Comparison of ENCODE assay signal across 9 mouse cellular contexts in genomic region chr2:180120292-180120761, GRCm38 (mm10). TPM values are rescaled to one million over a fixed set of nuclear protein-coding genes. Genes with fewer than 3 reads are reported as not detected.
DNase-seq lines count a peak whose midpoint lies in the region; ATAC-seq and TF ChIP-seq lines count a peak whose summit lies in the region.
"Had no signal": no experiment of that assay in that cellular context is flagged by ENCODE, and none has a peak within 500 bp of the region (broad histone marks: within the 10 kb centered on the region; RNA-seq: fewer than 3 reads in every experiment).

No protein-coding gene starts in this region.

- DNase-seq in gastrocnemius, adult 2 months = no peak
- DNase-seq in gastrocnemius, postnatal 25 days = no peak
- peak; percentile 27 for DNase-seq in CD4-positive helper T cell, adult 2 months (ENCODE audit: low read depth, low spot score)
- DNase-seq in adrenal gland, adult 8-10 months = no peak
- DNase-seq in thymus, adult 18-20 months = no peak
- no peak for DNase-seq in thymus, postnatal 14 days

- peak overlapping the region; percentile 98 for H3K4me3 ChIP-seq in gastrocnemius, adult 2 months
- H3K4me3 ChIP-seq in macrophage (ENCODE audit: inconsistent target) = peak overlapping the region; percentile 41

- ATAC-seq in granulocyte monocyte progenitor cell, adult 5-6 weeks (replicated peaks; ENCODE audit: poor library complexity, severe bottlenecking) = peak; percentile 23

- intact Hi-C loops in gastrocnemius, adult 2 months (cut with DNase I) = no loop called here

- TF ChIP-seq CTCF in gastrocnemius, adult 2 months (IDR thresholded peaks at IDR 0.05) = no peak

- H3K27ac ChIP-seq in gastrocnemius, adult 2 months = peak overlapping the region; percentile 94
- no peak overlapping the region for H3K27ac ChIP-seq in macrophage

- WGBS in macrophage (ENCODE audit: missing documents) = 5% methylated on average over 4 of the region's 5 CpGs

- no peaks in the 10 kb centered on the region for H3K36me3 ChIP-seq in macrophage (ENCODE audit: inconsistent target)

- H3K79me2 ChIP-seq in macrophage (ENCODE audit: inconsistent target) = peaks cover 54% of the 10 kb centered on the region; the same call in 1 of the 2 replicates

RNA-seq across cellular contexts. Expression of gene Osbpl2, which starts 1.2 kb away (rescaled TPM):
- 10 to 100 TPM; 16.3 to 18.6 TPM for total RNA-seq in gastrocnemius, adult 2 months (2021)
- total RNA-seq in gastrocnemius, postnatal 25 days (2021) = 10 to 100 TPM; 15.4 to 16.0 TPM
- total RNA-seq in granulocyte monocyte progenitor cell, adult 5-6 weeks (2014; fragmentation: Nextera tagmentation) = 35.1 and 35.9 TPM in 2 replicates
- total RNA-seq in granulocyte monocyte progenitor cell, adult 5-6 weeks (2017) = 27.3 and 32.2 TPM in 2 replicates
- 10 to 100 TPM in 19 of 26 experiments, 1 to 10 TPM in 7; 4.9 to 39.6 (median 30.8) TPM for total RNA-seq in macrophage (2018; cell fraction: chromatin; rRNA removed)
- total RNA-seq in macrophage (2018; cell fraction: cytosol; rRNA removed) = 10 to 100 TPM; 12.1 to 27.0 (median 22.8) TPM
- 10 to 100 TPM in 21 of 26 experiments, 1 to 10 TPM in 5; 4.2 to 29.3 (median 19.0) TPM for total RNA-seq in macrophage (2018; cell fraction: nucleus; rRNA removed)
- polyA plus RNA-seq in macrophage (2018) = 18.2 to 41.4 TPM (median 20.2 TPM) in 3 replicates
- total RNA-seq in adrenal gland, adult 8-10 months (2022) = 10 to 100 TPM; 41.8 to 61.6 (median 48.6) TPM

RNA-seq across cellular contexts. Expression of gene Hrh3, which starts 16.0 kb away (rescaled TPM):
- total RNA-seq in gastrocnemius, adult 2 months (2021) = not detected
- not detected for total RNA-seq in gastrocnemius, postnatal 25 days (2021)
- not detected in 2 replicates for total RNA-seq in granulocyte monocyte progenitor cell, adult 5-6 weeks (2014; fragmentation: Nextera tagmentation)
- not detected in 2 replicates for total RNA-seq in granulocyte monocyte progenitor cell, adult 5-6 weeks (2017)
- not detected for total RNA-seq in macrophage (2018; cell fraction: chromatin; rRNA removed)
- total RNA-seq in macrophage (2018; cell fraction: cytosol; rRNA removed) = not detected
- not detected for total RNA-seq in macrophage (2018; cell fraction: nucleus; rRNA removed)
- polyA plus RNA-seq in macrophage (2018) = not detected in 3 replicates
- under 1 TPM; 0.17 to 0.89 (median 0.27) TPM for total RNA-seq in adrenal gland, adult 8-10 months (2022)
- polyA plus RNA-seq: C2C12 had no signal

RNA-seq across cellular contexts. Expression of gene Mtg2, which starts 49.9 kb away (rescaled TPM):
- total RNA-seq in gastrocnemius, adult 2 months (2021) = 10 to 100 TPM; 13.0 to 17.4 TPM
- total RNA-seq in gastrocnemius, postnatal 25 days (2021) = 10 to 100 TPM; 12.5 to 13.2 TPM
- 15.8 and 17.7 TPM in 2 replicates for total RNA-seq in granulocyte monocyte progenitor cell, adult 5-6 weeks (2014; fragmentation: Nextera tagmentation)
- total RNA-seq in granulocyte monocyte progenitor cell, adult 5-6 weeks (2017) = 13.1 and 19.1 TPM in 2 replicates
- 10 to 100 TPM in 22 of 26 experiments, 1 to 10 TPM in 4; 6.4 to 51.4 (median 22.7) TPM for total RNA-seq in macrophage (2018; cell fraction: chromatin; rRNA removed)
- total RNA-seq in macrophage (2018; cell fraction: cytosol; rRNA removed) = 10 to 100 TPM in 8 of 26 experiments, 1 to 10 TPM in 18; 4.2 to 12.7 (median 8.8) TPM
- 10 to 100 TPM in 17 of 26 experiments, 1 to 10 TPM in 9; 4.5 to 32.6 (median 13.0) TPM for total RNA-seq in macrophage (2018; cell fraction: nucleus; rRNA removed)
- 3.7 to 10.9 TPM (median 9.9 TPM) in 3 replicates for polyA plus RNA-seq in macrophage (2018)
- 10 to 100 TPM; 17.3 to 26.1 (median 21.6) TPM for total RNA-seq in adrenal gland, adult 8-10 months (2022)

RNA-seq across cellular contexts. Expression of gene Adrm1, which starts 51.0 kb away (rescaled TPM):
- 100 to 1,000 TPM in 1 of 2 experiments, 10 to 100 TPM in 1; 99.5 to 121 TPM for total RNA-seq in gastrocnemius, adult 2 months (2021)
- total RNA-seq in gastrocnemius, postnatal 25 days (2021) = 100 to 1,000 TPM in 1 of 2 experiments, 10 to 100 TPM in 1; 88.2 to 102 TPM
- total RNA-seq in granulocyte monocyte progenitor cell, adult 5-6 weeks (2014; fragmentation: Nextera tagmentation) = 101 and 102 TPM in 2 replicates
- total RNA-seq in granulocyte monocyte progenitor cell, adult 5-6 weeks (2017) = 48.5 and 74.2 TPM in 2 replicates
- 100 to 1,000 TPM in 16 of 26 experiments, 10 to 100 TPM in 10; 59.8 to 176 (median 112) TPM for total RNA-seq in macrophage (2018; cell fraction: chromatin; rRNA removed)
- total RNA-seq in macrophage (2018; cell fraction: cytosol; rRNA removed) = 100 to 1,000 TPM in 2 of 26 experiments, 10 to 100 TPM in 24; 64.0 to 129 (median 79.7) TPM
- total RNA-seq in macrophage (2018; cell fraction: nucleus; rRNA removed) = 100 to 1,000 TPM in 10 of 26 experiments, 10 to 100 TPM in 16; 61.1 to 141 (median 94.0) TPM
- 52.2 to 95.7 TPM (median 55.8 TPM) in 3 replicates for polyA plus RNA-seq in macrophage (2018)
- total RNA-seq in adrenal gland, adult 8-10 months (2022) = 100 to 1,000 TPM; 158 to 178 (median 163) TPM
